Mouse (Mus musculus): Measurements from ENCODE around the gene Dlx3. TPM values are rescaled to one million over a fixed set of nuclear protein-coding genes. Genes with fewer than 3 reads are reported as not detected.

Dlx3 gene
- not detected in 4 replicates for total RNA-seq (2023)

GRCm38 (mm10) chr11:95119990-95120632 is at the start of gene Dlx3:
Gene Dlx3, plus strand, starts transcription at chr11:95120119.

DNA sequence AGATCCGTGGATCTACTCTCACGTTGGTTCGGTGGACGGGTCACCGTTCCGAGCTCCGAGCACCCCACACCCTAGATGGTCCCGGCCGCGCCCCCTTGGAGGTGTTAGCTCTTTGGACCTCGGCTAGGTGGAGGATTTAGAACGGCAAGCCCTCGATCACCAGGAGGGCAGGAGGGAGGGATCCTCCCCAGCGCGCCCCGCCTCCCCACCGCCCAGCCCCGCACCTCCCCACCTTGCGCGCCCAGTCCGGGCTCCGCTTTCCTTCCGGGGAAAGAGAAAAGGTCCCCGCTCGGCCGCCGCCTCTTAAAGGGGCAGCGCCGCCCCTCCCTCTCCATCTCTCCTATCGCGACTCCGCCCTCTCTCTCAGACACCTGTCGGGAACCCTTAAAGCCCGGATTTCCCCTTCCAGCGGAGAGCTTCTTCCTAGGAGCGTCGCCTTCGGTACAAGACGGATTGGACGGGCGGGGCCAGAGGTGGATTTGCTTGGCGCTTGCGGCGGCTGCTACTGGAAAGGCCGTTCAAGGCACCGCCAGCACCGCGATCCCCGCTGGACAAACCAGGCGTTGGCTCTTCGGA is 43.3 kb upstream of the Dlx3 start, which contains the start of gene Itga3:
TSS of gene Itga3 (minus strand) at position 266 of the 576 bp plus-strand sequence.

GRCm38 (mm10) chr11:95145851-95146403 is 26.0 kb downstream of the Dlx3 start, which contains the start of gene Dlx4:
Gene Dlx4, minus strand, starts transcription at chr11:95146263.

Other genes with a start within 250 kb of the Dlx3 start
- gene Col1a1, start 183.9 kb upstream of the Dlx3 start, total RNA-seq (2023) = 0.26 to 0.75 TPM (median 0.35 TPM) in 4 replicates
- gene Hils1, start 152.5 kb upstream of the Dlx3 start, total RNA-seq (2023) = not detected in 4 replicates
- gene Sgca, start 143.8 kb upstream of the Dlx3 start, total RNA-seq (2023) = not detected in 4 replicates
- gene Ppp1r9b, start 129.1 kb upstream of the Dlx3 start, total RNA-seq (2023) = 69.8 to 75.8 TPM (median 73.2 TPM) in 4 replicates
- 0.75 TPM in 1 of 4 replicates, not detected in the others for gene Samd14, start 110.2 kb upstream of the Dlx3 start, total RNA-seq (2023)
- 9.5 to 12.5 TPM (median 12.0 TPM) in 4 replicates for gene Pdk2, start 78.8 kb upstream of the Dlx3 start, total RNA-seq (2023)
- 0.32 to 0.55 TPM (median 0.52 TPM) in 4 replicates for gene Itga3, start 43.3 kb upstream of the Dlx3 start, total RNA-seq (2023)
- gene Dlx4, start 26.1 kb downstream of the Dlx3 start, total RNA-seq (2023) = not detected in 4 replicates
- 0.63 to 1.3 TPM (median 0.98 TPM) in 4 replicates for gene Tac4, start 141.4 kb downstream of the Dlx3 start, total RNA-seq (2023)
- gene Kat7, start 190.1 kb downstream of the Dlx3 start, total RNA-seq (2023) = 115 to 133 TPM (median 124 TPM) in 4 replicates
- gene Fam117a, start 216.9 kb downstream of the Dlx3 start, total RNA-seq (2023) = 56.1 to 70.4 TPM (median 63.3 TPM) in 4 replicates